Mouse (Mus musculus): Measurements from ENCODE around the gene D3Ertd751e. TPM values are rescaled to one million over a fixed set of nuclear protein-coding genes. Genes with fewer than 3 reads are reported as not detected.

The D3Ertd751e gene
- polyA plus RNA-seq, 1 experiment from 2014 or later = 17.5 TPM

Other genes with a start within 250 kb of the D3Ertd751e start
- gene Jade1, start 186.9 kb upstream of the D3Ertd751e start, polyA plus RNA-seq (2014; fragmentation: Nextera tagmentation; extraction: Ambion mirVana) = 12.7 and 13.1 TPM in 2 replicates
- 26.0 and 28.4 TPM in 2 replicates for gene Sclt1, start 97 bp upstream of the D3Ertd751e start, polyA plus RNA-seq (2014; fragmentation: Nextera tagmentation; extraction: Ambion mirVana)